Mouse (Mus musculus) heart, adult 2 months (tissue): ENCODE results near the gene Pkd1l1.

Experiments used
- EP300 ChIP-seq: fragments of 200-500 bp; IDR thresholded peaks from 2 replicates; pipeline ENCODE4 v1.6.1; 2011; ENCODE audit warnings: low read depth, low read length, control low read depth; ENCODE audit not compliant: insufficient read depth
- POLR2A ChIP-seq: fragments of 200-500 bp; IDR thresholded peaks from 2 replicates; pipeline ENCODE4 v1.6.1; 2011; ENCODE audit warnings: mild to moderate bottlenecking, low read depth, low read length, control low read depth; ENCODE audit not compliant: insufficient read depth

DNA sequence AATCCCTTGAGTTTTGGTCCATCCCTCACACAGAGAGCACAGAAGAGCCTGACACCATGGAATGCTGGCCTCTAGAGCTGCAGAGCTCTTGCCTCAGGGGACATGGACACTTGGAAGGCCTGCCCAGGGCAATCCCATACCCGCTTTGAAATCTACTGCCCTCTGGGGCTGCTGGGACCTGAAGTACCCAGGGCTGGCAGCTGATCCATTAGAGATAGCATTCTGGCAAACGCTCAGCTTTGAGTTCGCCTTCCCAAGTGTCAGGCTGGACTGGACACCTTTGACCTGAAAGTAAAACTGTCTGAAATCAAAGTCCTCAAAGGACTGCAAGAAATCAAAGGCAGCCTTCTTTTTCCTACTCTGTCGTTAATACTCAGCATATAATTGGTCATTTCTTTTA lies 15.0 kb downstream of the Pkd1l1 start:
- no peak for TF ChIP-seq EP300
- no peak for TF ChIP-seq POLR2A
